Mouse (Mus musculus): ENCODE measurements around the gene Prkaa1.

GRCm38 (mm10) chr15:5119707-5120106 is 24.0 kb upstream of the Prkaa1 start:
- no peak for TF ChIP-seq POLR2A (IDR thresholded peaks at IDR 0.05; ENCODE audit: borderline replicate concordance, insufficient read depth, low read length)
- TF ChIP-seq CTCF (IDR thresholded peaks at IDR 0.05; ENCODE audit: borderline replicate concordance, insufficient read depth, low read depth, low read length), result no peak
